Mouse (Mus musculus) embryonic facial prominence, embryonic 11.5 days (tissue): Measurements from ENCODE around the gene Anxa2. TPM values are rescaled to one million over a fixed set of nuclear protein-coding genes. Genes with fewer than 3 reads are reported as not detected.

Experiments
- ATAC-seq: fragments of 200-750 bp; cut with Nextera tagmentation; replicated peaks from 2 replicates; pipeline ENCODE4 v1.8.0; 2017; ENCODE audit warnings: low read depth; ENCODE audit not compliant: insufficient number of reproducible peaks, low FRiP score, low TSS enrichment
- DNase-seq: peaks from one replicate; pipeline ENCODE4 v3.0.0-alpha.2; 2015; ENCODE audit warnings: low spot score
- H3K27ac ChIP-seq: fragments of 300-500 bp; sonication (generic); replicated peaks from 2 replicates; pipeline ENCODE4 v1.5.1; 2014; ENCODE audit warnings: mild to moderate bottlenecking, low read depth, low read length, control low read depth
- H3K27me3 ChIP-seq: fragments of 300-500 bp; sonication (generic); 2 replicates; pipeline ENCODE4 v1.6.1; 2014; ENCODE audit warnings: mild to moderate bottlenecking, low read length, moderate library complexity, mixed read lengths; ENCODE audit not compliant: control insufficient read depth, insufficient read depth
- H3K36me3 ChIP-seq: fragments of 300-500 bp; sonication (generic); replicated peaks from 2 replicates; pipeline ENCODE4 v1.6.1; 2014; ENCODE audit warnings: low read depth, mild to moderate bottlenecking, low read length, moderate library complexity, mixed read lengths; ENCODE audit not compliant: control insufficient read depth, insufficient read depth
- H3K4me1 ChIP-seq: fragments of 300-500 bp; sonication (generic); 2 replicates; pipeline ENCODE4 v1.6.1; 2014; ENCODE audit warnings: low read length, mixed read lengths; ENCODE audit not compliant: control insufficient read depth, insufficient read depth
- H3K4me2 ChIP-seq: fragments of 300-500 bp; sonication (generic); 2 replicates; pipeline ENCODE4 v1.6.1; 2014; ENCODE audit warnings: low read depth, mild to moderate bottlenecking, control low read depth, low read length, moderate library complexity
- H3K4me3 ChIP-seq: fragments of 300-500 bp; sonication (generic); 2 replicates; pipeline ENCODE4 v1.5.1; 2014; ENCODE audit warnings: low read depth, low read length, control low read depth
- H3K9ac ChIP-seq: fragments of 300-500 bp; sonication (generic); replicated peaks from 2 replicates; pipeline ENCODE4 v1.6.1; 2014; ENCODE audit warnings: mild to moderate bottlenecking, control low read depth, low read length
- H3K9me3 ChIP-seq: fragments of 300-500 bp; sonication (generic); replicated peaks from 2 replicates; pipeline ENCODE4 v1.6.1; 2016; ENCODE audit warnings: mild to moderate bottlenecking, low read length, inconsistent platforms, mixed read lengths; ENCODE audit not compliant: control insufficient read depth
- WGBS: fragments of 180-500 bp; shearing (Covaris S2); extraction: QIAGEN DNeasy Blood & Tissue Kit; methylation state at CpG from one replicate; pipeline ENCODE4 v1.1.7; 2014; 5-methylcytosine and 5-hydroxymethylcytosine counted together
- microRNA-seq: library from miRNA; unstranded; fragments of <30 nt; microRNA quantifications from one replicate; pipeline ENCODE4, GENCODE M21; 2016; ENCODE audit warnings: borderline number of aligned reads
- polyA plus RNA-seq: library from polyadenylated mRNA; unstranded; fragments of >200 nt; fragmentation: Nextera tagmentation; extraction: Ambion mirVana; gene quantifications from 2 replicates; pipeline ENCODE4 v1.2.1, GENCODE M21; 2014

The Anxa2 gene
- polyA plus RNA-seq, 1 experiment from 2014 or later = 288 TPM

- no peaks in the 10 kb centered on the region for H3K27me3 ChIP-seq
- no peaks in the 10 kb centered on the region for H3K36me3 ChIP-seq
- H3K9me3 ChIP-seq = no peaks in the 10 kb centered on the region
- WGBS = 73% methylated on average over 20 of the region's 20 CpGs
- ATAC-seq (no peak), DNase-seq (peak; percentile 25)
- no peak overlapping the region for H3K27ac ChIP-seq
- H3K9ac ChIP-seq = no peak overlapping the region
- no peak overlapping the region for H3K4me2 ChIP-seq
- H3K4me1 ChIP-seq = no peaks in the 10 kb centered on the region
- no peak overlapping the region for H3K4me3 ChIP-seq
These were observed 64.1 kb downstream of the Anxa2 start for GRCm38 (mm10) chr9:69517387-69518035.

Small RNAs within 50 kb of the gene (microRNA-seq; reads per million reads assigned to microRNA genes)
- gene Mir3109 = 1.4 reads per million

Other genes with a start within 250 kb of the Anxa2 start
- gene Ice2, start 55.7 kb upstream of the Anxa2 start, polyA plus RNA-seq = 27.3 and 32.1 TPM in 2 replicates